Mouse (Mus musculus): Measurements from ENCODE around the gene Pam. TPM values are rescaled to one million over a fixed set of nuclear protein-coding genes. Genes with fewer than 3 reads are reported as not detected.

Gene Pam
- polyA plus RNA-seq, 1 experiment = 81.4 TPM

GRCm38 (mm10) chr1:97915726-97916125 lies 179.7 kb downstream of the Pam start:
- no peak for DNase-seq (ENCODE audit: low spot score)

- DNase-seq (ENCODE audit: low spot score) = no peak
These were observed 184.6 kb downstream of the Pam start for GRCm38 (mm10) chr1:97910874-97911273.

GRCm38 (mm10) chr1:97909561-97909960 lies 185.9 kb downstream of the Pam start:
- DNase-seq (ENCODE audit: low spot score) = no peak

- no peak for DNase-seq (ENCODE audit: low spot score)
These were observed 186.7 kb downstream of the Pam start for GRCm38 (mm10) chr1:97908736-97909135.

GRCm38 (mm10) chr1:97903912-97904460 lies 191.5 kb downstream of the Pam start:
- DNase-seq (ENCODE audit: low spot score) = no peak

- no peak for DNase-seq (ENCODE audit: low spot score)
These were observed 192.6 kb downstream of the Pam start for GRCm38 (mm10) chr1:97902830-97903229.

- no peak for DNase-seq (ENCODE audit: low spot score)
These were observed 194.8 kb downstream of the Pam start for GRCm38 (mm10) chr1:97900559-97901153.

GRCm38 (mm10) chr1:97887511-97887910 lies 207.9 kb downstream of the Pam start:
- DNase-seq (ENCODE audit: low spot score) = no peak

- DNase-seq (ENCODE audit: low spot score) = no peak
These were observed 211.9 kb downstream of the Pam start for GRCm38 (mm10) chr1:97883498-97883897.

GRCm38 (mm10) chr1:97877037-97877436 lies 218.4 kb downstream of the Pam start:
- no peak for DNase-seq (ENCODE audit: low spot score)

GRCm38 (mm10) chr1:97873490-97874054 lies 221.9 kb downstream of the Pam start:
- no peak for DNase-seq (ENCODE audit: low spot score)

GRCm38 (mm10) chr1:97872493-97872892 lies 223.0 kb downstream of the Pam start:
- no peak for DNase-seq (ENCODE audit: low spot score)

GRCm38 (mm10) chr1:97872072-97872471 lies 223.4 kb downstream of the Pam start:
- no peak for DNase-seq (ENCODE audit: low spot score)

- DNase-seq (ENCODE audit: low spot score) = no peak
These were observed 231.3 kb downstream of the Pam start for GRCm38 (mm10) chr1:97864135-97864534.

- no peak for DNase-seq (ENCODE audit: low spot score)
These were observed 232.3 kb downstream of the Pam start for GRCm38 (mm10) chr1:97863140-97863539.

GRCm38 (mm10) chr1:97862734-97863133 lies 232.7 kb downstream of the Pam start:
- no peak for DNase-seq (ENCODE audit: low spot score)

- no peak for DNase-seq (ENCODE audit: low spot score)
These were observed 241.2 kb downstream of the Pam start for GRCm38 (mm10) chr1:97854256-97854655.

- DNase-seq (ENCODE audit: low spot score) = no peak
These were observed 243.8 kb downstream of the Pam start for GRCm38 (mm10) chr1:97851601-97852175.

GRCm38 (mm10) chr1:97848601-97849241 lies 246.7 kb downstream of the Pam start:
- DNase-seq (ENCODE audit: low spot score) = no peak

GRCm38 (mm10) chr1:97843220-97843992 lies 252.0 kb downstream of the Pam start:
- no peak for DNase-seq (ENCODE audit: low spot score)

GRCm38 (mm10) chr1:97834354-97834822 lies 261.1 kb downstream of the Pam start:
- no peak for DNase-seq (ENCODE audit: low spot score)
